Mouse (Mus musculus): ENCODE data around the gene Cdc34b. TPM values are rescaled to one million over a fixed set of nuclear protein-coding genes. Genes with fewer than 3 reads are reported as not detected.

The Cdc34b gene
- total and polyA plus RNA-seq, 3 experiments = 0.21 TPM; not detected in 2

- Histone ChIP-seq H3K4me3 (replicated peaks in 1 of 3; ENCODE audit: low read depth in 2 of 3, low read length in 2 of 3, poor library complexity in 1 of 3) (no peak overlapping the region), H3K27me3 (replicated peaks) (peaks cover 58% of the 10 kb centered on the region), H3K4me1 (ENCODE audit: control insufficient read depth in 1 of 2, insufficient read depth in 2 of 2) (no peaks in the 10 kb centered on the region), H3K9me3 (replicated peaks; ENCODE audit: low read length) (no peaks in the 10 kb centered on the region), H3K79me2 (replicated peaks; ENCODE audit: control insufficient read depth, extremely low read depth, insufficient read depth, poor library complexity, severe bottlenecking) (no peaks in the 10 kb centered on the region), H3K36me3 (replicated peaks in 1 of 2; ENCODE audit: control insufficient read depth in 1 of 2, insufficient read depth in 1 of 2, low read length in 1 of 2) (no peaks in the 10 kb centered on the region), H3K9ac (ENCODE audit: insufficient read depth, low read depth) (no peak overlapping the region), H3K4me2 (ENCODE audit: insufficient read depth, low read depth, poor library complexity, severe bottlenecking) (no peak overlapping the region), H3K27ac (ENCODE audit: insufficient read depth, low read depth) (no peak overlapping the region)
- dilution Hi-C loops (cut with MboI; ENCODE audit: extremely low pct_ligation_motif_present, extremely low pct_unique_long_range_greater_than_20kb, low sequenced_read_pairs) = no loop called here
- in situ Hi-C loops (cut with MboI; ENCODE audit: low pct_ligation_motif_present, low pct_unique_long_range_greater_than_20kb, low sequenced_read_pairs) = no loop called here
- no peak for DNase-seq (ENCODE audit: extremely low read depth)
- no peak for TF ChIP-seq POLR2AphosphoS2 (IDR thresholded peaks at IDR 0.05; ENCODE audit: low read depth, low read length)
- TF ChIP-seq UBTF (IDR thresholded peaks at IDR 0.05; ENCODE audit: low read depth, low read length) = no peak
- TF ChIP-seq POLR2A (IDR thresholded peaks at IDR 0.05; ENCODE audit: low read depth, low read length) = no peak
- no peak for TF ChIP-seq RCOR1 (conservative IDR thresholded peaks at IDR 0.05; ENCODE audit: low read depth, low read length)
- TF ChIP-seq ZC3H11A (IDR thresholded peaks at IDR 0.05; ENCODE audit: low read depth, low read length) = no peak
- no peak for TF ChIP-seq MAZ (IDR thresholded peaks at IDR 0.05; ENCODE audit: low read depth, low read length)
- no peak for TF ChIP-seq ELF1 (IDR thresholded peaks at IDR 0.05; ENCODE audit: low read depth, low read length)
- no peak for TF ChIP-seq ZNF384 (IDR thresholded peaks at IDR 0.05; ENCODE audit: low read depth, low read length)
- TF ChIP-seq MYC (IDR thresholded peaks at IDR 0.05; ENCODE audit: low read depth, low read length) = no peak
- TF ChIP-seq EP300 (IDR thresholded peaks at IDR 0.05; ENCODE audit: low read length) = no peak
- no peak for TF ChIP-seq SMC3 (IDR thresholded peaks at IDR 0.05; ENCODE audit: low read depth, low read length)
- TF ChIP-seq NRF1 (IDR thresholded peaks at IDR 0.05; ENCODE audit: low read depth, low read length) = no peak
- TF ChIP-seq MAX (IDR thresholded peaks at IDR 0.05; ENCODE audit: low read length) = no peak
- no peak for TF ChIP-seq SIN3A (IDR thresholded peaks at IDR 0.05; ENCODE audit: low read length)
- no peak for TF ChIP-seq ETS1 (conservative IDR thresholded peaks at IDR 0.05; ENCODE audit: low read depth, low read length)
Measured at GRCm38 (mm10) chr11:94727306-94727705, 14.3 kb upstream of the Cdc34b start.

- dilution Hi-C loops (cut with MboI; ENCODE audit: extremely low pct_ligation_motif_present, extremely low pct_unique_long_range_greater_than_20kb, low sequenced_read_pairs) (no loop called here), in situ Hi-C loops (cut with MboI; ENCODE audit: low pct_ligation_motif_present, low pct_unique_long_range_greater_than_20kb, low sequenced_read_pairs) (no loop called here)
- Histone ChIP-seq H3K4me2 (ENCODE audit: insufficient read depth, low read depth, poor library complexity, severe bottlenecking) (no peak overlapping the region), H3K4me3 (replicated peaks in 1 of 3; ENCODE audit: low read depth in 2 of 3, low read length in 2 of 3, poor library complexity in 1 of 3) (no peak overlapping the region), H3K9me3 (replicated peaks; ENCODE audit: low read length) (no peaks in the 10 kb centered on the region), H3K79me2 (replicated peaks; ENCODE audit: control insufficient read depth, extremely low read depth, insufficient read depth, poor library complexity, severe bottlenecking) (no peaks in the 10 kb centered on the region), H3K4me1 (ENCODE audit: control insufficient read depth in 1 of 2, insufficient read depth in 2 of 2) (peaks cover 0 to 5% of the 10 kb centered on the region in 2 experiments; a peak in 1 of 4 replicates), H3K36me3 (replicated peaks in 1 of 2; ENCODE audit: control insufficient read depth in 1 of 2, insufficient read depth in 1 of 2, low read length in 1 of 2) (no peaks in the 10 kb centered on the region), H3K27me3 (replicated peaks) (peaks cover 59% of the 10 kb centered on the region), H3K9ac (ENCODE audit: insufficient read depth, low read depth) (no peak overlapping the region), H3K27ac (ENCODE audit: insufficient read depth, low read depth) (no peak overlapping the region)
- no peak for TF ChIP-seq KAT2A (IDR thresholded peaks at IDR 0.05; ENCODE audit: insufficient replicate concordance, low read length)
- TF ChIP-seq SIN3A (IDR thresholded peaks at IDR 0.05; ENCODE audit: low read length) = no peak
- TF ChIP-seq CTCF (conservative IDR thresholded peaks at IDR 0.05 in 1 of 2, IDR thresholded peaks at IDR 0.05 in 1 of 2; ENCODE audit: low read depth in 2 of 2, low read length in 2 of 2) = no peak
- TF ChIP-seq CHD2 (IDR thresholded peaks at IDR 0.05; ENCODE audit: low read length) = no peak
- no peak for TF ChIP-seq TCF12 (IDR thresholded peaks at IDR 0.05; ENCODE audit: low read depth, low read length)
- no peak for TF ChIP-seq ETS1 (conservative IDR thresholded peaks at IDR 0.05; ENCODE audit: low read depth, low read length)
- DNase-seq (ENCODE audit: extremely low read depth) = no peak
Measured at GRCm38 (mm10) chr11:94728545-94728944, 13.0 kb upstream of the Cdc34b start.

Data from CH12.LX (cell line).